Mouse (Mus musculus) brown adipose tissue, adult 24 weeks (tissue): ENCODE results near the gene Rec114. TPM values are rescaled to one million over a fixed set of nuclear protein-coding genes. Genes with fewer than 3 reads are reported as not detected.

ENCODE experiments used
- H3K27ac ChIP-seq: fragments of 200-500 bp; replicated peaks from 2 replicates; pipeline ENCODE4 v1.5.1; 2012; ENCODE audit warnings: low read depth, mild to moderate bottlenecking, low read length
- H3K4me1 ChIP-seq: fragments of 200-500 bp; 2 replicates; pipeline ENCODE4 v1.6.1; 2012; ENCODE audit warnings: low read length, mixed read lengths; ENCODE audit not compliant: control insufficient read depth, insufficient read depth, insufficient read length
- H3K4me3 ChIP-seq: fragments of 200-500 bp; 2 replicates; pipeline ENCODE4 v1.5.1; 2012; ENCODE audit warnings: low read depth, mild to moderate bottlenecking, low read length, moderate library complexity; ENCODE audit not compliant: insufficient read depth
- polyA plus RNA-seq: library from polyadenylated mRNA; stranded (reverse); fragments of >200 nt; gene quantifications from 2 replicates; pipeline ENCODE4 v1.2.4, GENCODE M21; 2012; ENCODE audit not compliant: missing spikeins, insufficient read depth, insufficient read length

Rec114 gene
- polyA plus RNA-seq, 1 experiment = not detected

DNA sequence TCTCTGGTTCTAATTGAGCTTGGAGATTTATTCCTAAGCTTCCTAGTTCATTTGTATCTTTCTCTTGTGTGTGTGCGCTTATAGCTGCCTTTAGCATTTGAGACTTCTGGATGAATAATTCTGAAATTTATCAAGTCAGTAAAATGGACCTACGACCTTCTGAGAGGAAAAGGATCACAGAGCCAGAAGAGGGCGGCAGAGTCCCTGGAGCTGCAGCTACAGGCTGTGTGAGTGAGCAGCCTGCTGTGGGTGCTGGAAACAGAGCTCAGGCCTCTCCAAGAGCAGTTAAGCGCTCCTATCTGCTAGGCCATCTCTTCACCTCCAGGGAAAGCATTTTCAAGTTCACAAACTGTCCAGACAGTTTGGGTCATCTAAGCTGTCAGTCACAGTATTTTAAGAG, 81.8 kb downstream of the Rec114 start:
- H3K4me3 ChIP-seq = no peak overlapping the region
- no peak overlapping the region for H3K27ac ChIP-seq
- H3K4me1 ChIP-seq = no peaks in the 10 kb centered on the region

DNA sequence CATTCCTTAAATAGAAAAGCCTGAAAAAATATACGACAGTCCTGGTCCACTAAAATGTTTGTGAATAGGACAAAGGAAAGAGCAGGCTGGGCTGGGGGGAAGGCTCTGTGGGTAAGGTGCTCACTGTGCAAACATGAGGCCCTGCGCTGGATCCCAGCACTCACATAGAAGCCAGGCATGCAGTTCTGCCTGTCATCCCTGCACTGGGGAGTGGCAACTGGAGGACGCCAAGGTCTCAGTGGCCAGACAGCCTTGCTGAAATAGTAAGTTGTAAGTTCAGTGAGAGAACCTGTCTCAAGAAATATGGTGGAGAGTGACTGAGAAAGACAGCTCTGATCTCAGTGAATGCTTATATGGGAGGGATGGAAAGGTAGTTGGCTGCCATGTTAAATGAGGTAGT, 83.1 kb downstream of the Rec114 start:
- Histone ChIP-seq H3K4me1 (no peaks in the 10 kb centered on the region), H3K27ac (no peak overlapping the region), H3K4me3 (no peak overlapping the region)

DNA sequence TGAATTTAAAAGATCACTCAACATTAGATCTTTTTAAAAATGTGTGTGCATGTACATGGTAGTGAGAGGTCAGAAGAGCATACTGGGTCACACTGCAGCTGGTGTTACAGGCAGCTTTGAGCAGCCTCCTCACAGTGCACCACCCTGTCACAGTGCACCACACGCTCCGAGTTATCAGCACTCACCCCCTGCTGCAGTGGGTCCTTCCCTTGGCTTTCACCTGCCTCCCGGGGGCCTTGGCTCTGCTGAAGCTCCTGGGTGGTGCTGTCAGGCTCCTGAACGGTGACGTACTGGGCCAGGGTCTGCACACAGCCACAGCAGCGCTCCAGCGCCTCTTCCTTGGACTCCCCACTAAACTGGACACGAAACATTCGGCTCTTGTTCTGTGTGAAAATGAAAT, 83.8 kb downstream of the Rec114 start:
- Histone ChIP-seq H3K27ac (no peak overlapping the region), H3K4me3 (no peak overlapping the region), H3K4me1 (no peaks in the 10 kb centered on the region)

DNA sequence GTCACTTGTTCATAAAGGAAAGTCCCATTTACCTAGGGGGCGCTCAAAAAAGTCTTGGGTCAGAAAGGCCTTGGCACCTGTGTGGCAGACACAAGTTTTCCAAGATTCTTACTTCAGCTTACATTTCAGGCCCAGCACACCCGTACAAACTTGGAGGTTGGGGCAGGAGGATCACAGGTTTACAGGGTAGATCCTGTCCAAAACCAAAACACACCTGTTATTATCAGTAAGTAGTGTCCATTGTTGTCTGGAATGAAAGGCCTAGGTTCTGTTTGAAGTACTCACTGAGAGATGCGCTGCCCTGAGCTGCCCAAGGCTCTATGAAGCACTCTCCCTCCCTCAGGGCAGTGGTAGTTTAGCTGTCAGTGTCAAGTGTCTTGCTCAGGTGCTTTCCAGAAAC, 84.4 kb downstream of the Rec114 start:
- Histone ChIP-seq H3K4me3 (no peak overlapping the region), H3K4me1 (no peaks in the 10 kb centered on the region), H3K27ac (no peak overlapping the region)

DNA sequence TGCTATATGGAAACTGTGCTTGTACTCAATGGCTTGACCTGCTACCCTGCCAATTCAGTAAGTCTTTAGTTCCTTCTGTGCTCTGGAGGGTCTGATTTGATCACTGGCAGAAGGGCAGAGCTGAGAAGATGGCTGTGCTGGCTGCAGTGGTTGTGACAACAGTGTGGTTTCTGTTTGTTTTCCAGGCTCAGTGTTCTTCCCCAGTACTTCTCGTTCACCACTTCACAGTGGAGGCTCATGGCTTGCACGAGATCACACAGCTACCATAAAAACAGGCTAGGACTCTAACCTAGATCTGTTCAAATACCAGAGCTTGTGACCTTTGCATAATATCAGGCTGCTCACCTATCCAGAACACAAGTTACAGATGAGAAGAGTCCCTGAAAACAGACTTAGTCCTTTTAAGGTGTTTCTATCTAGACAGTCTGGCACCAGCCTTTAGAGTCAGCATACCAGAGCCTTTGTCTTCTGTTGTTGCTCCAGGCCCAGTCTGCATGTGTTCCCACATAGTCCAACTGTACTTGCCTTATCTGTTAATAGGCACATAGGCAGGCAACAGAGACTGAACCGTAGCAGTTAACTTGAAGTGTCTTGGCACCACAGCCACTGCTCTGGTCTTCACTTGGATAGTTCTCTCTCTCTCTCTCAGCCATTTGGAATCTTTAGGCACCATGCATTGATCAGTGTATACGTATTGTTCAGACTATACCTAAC, 85.0 kb downstream of the Rec114 start:
- H3K27ac ChIP-seq = no peak overlapping the region
- no peak overlapping the region for H3K4me3 ChIP-seq
- H3K4me1 ChIP-seq = no peaks in the 10 kb centered on the region

DNA sequence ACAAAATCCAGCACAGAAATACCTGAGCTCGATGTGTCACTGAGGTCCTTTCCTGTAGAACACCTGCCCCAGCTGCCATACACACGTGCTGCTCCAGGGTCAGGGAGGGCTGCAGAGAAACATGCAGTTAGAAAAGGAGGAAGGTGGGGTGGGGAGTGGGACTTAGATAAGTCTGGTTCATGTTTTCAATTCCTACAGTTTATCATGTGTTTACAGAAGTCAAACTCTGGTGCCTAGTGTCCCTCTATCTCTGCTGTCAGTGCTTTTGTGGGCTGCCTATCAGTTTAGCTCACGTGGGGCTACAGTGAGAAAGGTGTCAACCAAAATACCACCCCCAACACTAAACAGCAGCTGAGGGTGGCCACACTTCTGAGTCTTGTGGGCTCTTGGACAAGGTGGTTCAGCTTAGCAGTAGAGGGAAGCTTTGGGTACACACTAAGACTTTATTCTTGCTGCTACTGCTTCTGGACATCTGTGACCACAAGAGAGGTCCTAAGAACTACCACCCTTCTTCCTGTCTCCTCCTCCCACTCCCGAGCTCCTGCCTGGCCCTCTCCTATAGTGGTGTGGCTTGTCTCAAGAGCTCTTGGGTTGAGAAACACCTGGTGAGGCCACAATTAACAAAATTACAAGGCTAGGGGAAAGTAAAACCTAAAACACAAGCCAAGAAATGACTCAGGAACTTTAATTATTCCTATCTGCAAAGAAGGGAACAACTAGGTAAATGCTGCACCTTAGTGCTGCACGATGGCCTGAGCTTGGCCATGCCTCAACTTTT, 85.8 kb downstream of the Rec114 start:
- no peaks in the 10 kb centered on the region for H3K4me1 ChIP-seq
- no peak overlapping the region for H3K27ac ChIP-seq
- H3K4me3 ChIP-seq = no peak overlapping the region

DNA sequence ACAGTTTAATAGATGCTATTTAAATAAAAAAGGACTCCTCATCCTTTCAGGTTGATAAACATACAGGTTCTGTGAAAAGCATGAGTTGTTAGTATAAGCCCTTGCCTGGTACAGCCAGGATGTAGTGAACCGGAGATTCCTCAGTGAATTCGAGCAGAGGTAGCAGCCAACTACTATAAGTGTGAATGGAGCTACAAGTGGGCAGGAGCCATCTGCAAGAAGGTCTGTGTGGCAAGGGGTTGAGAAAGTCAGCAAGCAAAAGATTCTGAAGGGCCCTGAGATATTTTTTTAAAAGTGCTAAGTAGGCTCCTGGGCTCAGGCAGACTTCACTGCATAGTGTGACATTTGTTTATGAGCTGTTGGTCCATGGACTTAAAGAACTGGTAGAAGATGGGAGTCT, 86.9 kb downstream of the Rec114 start:
- Histone ChIP-seq H3K4me1 (no peaks in the 10 kb centered on the region), H3K4me3 (no peak overlapping the region), H3K27ac (no peak overlapping the region)

DNA sequence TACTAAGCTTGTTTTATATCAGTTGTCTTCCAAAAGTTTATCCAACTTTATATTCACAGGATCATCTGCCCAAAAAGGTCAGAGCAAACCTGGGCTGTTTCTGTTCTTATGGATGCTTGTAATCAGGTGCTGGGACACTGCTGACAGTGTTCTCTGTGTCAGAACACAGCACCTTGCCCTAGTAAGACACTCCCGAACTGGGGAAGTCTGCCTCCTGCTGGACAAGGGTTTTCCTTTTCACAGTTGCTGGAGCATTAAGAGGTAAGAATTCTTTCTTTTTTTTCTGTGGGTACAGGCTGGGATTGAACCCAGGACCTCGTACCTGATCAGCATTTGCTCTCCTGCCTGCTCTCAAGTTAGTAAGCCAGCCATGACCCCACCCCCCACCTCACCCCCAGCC, 87.4 kb downstream of the Rec114 start:
- Histone ChIP-seq H3K4me3 (no peak overlapping the region), H3K27ac (no peak overlapping the region), H3K4me1 (no peaks in the 10 kb centered on the region)

DNA sequence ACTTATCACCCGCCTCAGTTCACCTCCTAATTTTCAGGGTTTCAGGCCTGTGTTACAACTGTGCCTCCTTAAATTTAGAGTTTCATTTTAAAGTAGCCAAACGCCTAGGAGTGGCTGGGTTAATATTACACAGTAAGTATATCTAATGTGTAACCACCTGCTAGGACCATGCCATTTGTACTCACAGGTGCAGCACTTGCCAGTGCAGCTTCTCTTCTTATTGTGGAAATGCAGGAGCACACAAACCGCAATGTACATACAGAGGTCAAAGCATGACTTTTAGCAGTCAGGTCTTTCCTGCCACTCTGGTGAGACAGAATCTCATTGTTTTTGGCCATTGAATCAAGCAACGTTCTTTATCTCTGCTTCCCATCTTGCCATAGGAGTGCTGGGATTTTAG, 89.3 kb downstream of the Rec114 start:
- Histone ChIP-seq H3K27ac (no peak overlapping the region), H3K4me3 (no peak overlapping the region), H3K4me1 (no peaks in the 10 kb centered on the region)

DNA sequence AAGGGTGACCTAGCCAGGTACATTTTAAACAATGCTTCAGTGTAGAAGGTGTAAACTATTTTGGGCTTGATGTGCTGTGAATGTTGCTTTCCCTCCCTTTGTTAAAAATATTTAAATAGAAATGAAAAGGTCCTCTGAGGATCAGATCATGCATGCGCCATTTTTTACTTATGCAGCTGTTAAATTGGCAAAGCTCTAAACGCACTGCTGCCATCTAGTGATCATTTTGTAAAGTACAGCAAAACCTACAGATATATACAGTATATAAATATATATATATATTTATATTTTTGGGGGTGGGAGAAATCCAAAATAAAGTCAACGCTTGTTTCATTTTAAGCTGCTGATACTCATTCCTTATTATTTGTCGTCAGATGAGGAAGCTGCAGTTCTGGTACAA, 91.8 kb downstream of the Rec114 start:
- H3K4me3 ChIP-seq = no peak overlapping the region
- no peaks in the 10 kb centered on the region for H3K4me1 ChIP-seq
- H3K27ac ChIP-seq = no peak overlapping the region

DNA sequence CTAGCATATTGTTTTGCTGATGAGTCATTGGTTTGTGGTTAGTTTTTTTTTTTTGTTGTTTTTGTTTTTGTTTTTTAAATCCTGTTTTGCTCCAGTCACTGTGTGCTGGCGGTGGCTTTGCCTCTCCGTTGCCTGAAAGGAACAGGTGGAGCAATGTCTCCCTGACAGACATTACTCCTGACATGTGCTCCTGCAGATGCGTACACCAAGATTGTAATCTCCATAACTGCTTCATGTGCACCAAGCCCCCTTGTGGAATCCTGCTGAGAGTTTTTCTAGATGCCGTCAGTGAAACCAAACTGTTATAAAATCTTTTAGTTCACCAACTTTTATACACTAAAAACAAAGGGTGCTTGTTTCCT, 94.5 kb downstream of the Rec114 start:
- Histone ChIP-seq H3K4me3 (no peak overlapping the region), H3K27ac (no peak overlapping the region), H3K4me1 (no peaks in the 10 kb centered on the region; the same call in 1 of the 2 replicates)

DNA sequence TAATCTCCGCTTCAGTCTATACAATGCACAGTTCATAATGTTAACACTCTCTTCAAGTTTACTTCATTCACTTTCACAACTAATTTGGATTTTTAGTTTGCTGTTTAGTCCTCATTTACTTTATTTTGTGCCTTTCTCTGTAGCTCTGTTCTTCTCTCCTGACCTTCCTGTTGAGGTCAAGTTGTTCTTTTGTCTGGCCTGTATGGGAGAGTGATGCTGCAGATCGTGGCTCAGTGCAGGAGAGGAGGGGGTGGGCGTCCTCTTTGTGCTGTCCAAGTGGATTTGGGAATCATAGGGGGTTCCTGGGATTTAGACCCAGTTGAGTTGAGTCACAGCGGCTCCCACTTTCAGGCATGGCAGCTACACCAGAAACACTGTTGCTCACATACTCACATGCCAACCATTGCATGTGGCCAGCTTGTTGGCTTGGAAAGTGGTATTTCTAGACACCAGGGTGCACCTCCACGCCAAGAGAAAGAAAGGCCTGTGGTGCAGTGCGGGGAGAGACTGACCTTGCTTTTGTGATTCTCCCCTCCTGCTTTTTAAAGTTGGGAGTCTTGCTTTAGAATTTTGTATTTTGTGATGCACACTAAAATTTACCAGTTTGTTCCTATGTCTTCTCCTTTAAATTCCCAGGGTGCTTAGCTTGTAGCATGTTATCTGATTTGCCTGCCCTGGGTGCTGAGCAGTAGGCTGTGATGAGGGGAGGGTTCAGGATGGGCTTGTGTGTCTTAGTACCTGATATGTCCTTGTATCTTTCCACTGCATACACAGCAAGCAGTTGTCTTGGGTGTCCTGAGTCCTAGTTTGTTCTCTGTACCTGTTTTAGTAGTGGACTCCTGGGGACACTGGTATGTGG, 95.1 kb downstream of the Rec114 start:
- no peaks in the 10 kb centered on the region; the same call in 1 of the 2 replicates for H3K4me1 ChIP-seq
- no peak overlapping the region for H3K4me3 ChIP-seq
- H3K27ac ChIP-seq = no peak overlapping the region

DNA sequence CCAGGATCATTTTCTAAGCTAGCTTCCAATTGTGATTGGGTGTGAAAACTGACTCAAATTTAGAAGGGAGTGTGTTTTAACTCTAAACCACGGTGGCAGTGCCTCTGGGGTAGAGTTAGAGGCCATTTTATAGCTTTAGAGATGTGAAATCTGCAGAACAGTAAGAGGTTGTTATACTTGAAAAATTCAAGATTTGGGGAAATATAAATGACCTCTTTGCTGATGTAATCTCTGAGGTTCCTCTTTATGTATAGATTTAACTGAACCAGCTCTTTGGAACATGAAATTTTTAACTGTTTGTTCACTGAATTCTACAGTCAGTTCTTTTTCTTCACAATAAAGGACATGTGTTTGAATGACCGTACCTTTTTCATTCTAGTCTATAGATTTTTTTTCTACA, 113.3 kb downstream of the Rec114 start:
- Histone ChIP-seq H3K4me3 (no peak overlapping the region), H3K27ac (no peak overlapping the region), H3K4me1 (no peaks in the 10 kb centered on the region)

DNA sequence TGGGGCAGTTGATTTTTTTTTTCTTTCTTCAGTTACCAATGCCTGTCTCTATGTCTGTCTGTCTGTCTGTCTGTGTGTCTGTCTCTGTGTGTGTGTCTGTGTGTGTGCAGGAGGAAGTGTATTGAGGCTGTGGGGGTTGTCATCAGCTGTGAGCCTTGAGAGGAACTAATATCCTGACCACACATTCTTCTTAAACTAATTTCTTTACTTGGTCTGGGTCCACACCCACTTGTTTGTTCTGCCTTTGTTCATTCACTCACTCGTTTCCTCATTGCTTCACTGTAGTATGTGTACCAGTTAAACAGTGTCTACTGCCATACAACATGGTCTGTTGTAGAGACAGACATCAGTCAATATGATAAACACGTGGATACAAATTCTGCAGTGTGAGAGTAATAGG, 116.6 kb downstream of the Rec114 start:
- Histone ChIP-seq H3K4me3 (no peak overlapping the region), H3K27ac (no peak overlapping the region), H3K4me1 (peaks cover 3% of the 10 kb centered on the region; the same call in 1 of the 2 replicates)

DNA sequence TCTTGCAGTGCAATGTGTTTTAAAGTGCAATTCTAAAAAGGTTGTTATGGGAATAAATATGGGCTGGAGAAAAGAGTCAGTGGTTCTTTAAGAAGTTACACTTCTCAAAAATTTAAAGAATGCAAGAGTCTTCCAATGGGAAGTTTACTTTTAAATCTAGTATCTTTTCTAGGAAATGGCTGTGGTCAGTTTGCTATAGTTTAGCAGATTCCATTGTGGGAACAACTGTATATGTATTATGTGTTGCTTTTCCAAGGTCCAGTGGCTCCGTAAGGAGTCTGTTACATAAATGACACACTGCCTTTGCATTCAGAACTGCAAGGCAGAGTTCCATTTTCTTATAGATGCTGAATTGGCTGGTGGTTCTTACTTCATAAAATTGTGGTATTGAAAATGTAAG, 120.8 kb downstream of the Rec114 start:
- Histone ChIP-seq H3K4me3 (no peak overlapping the region), H3K27ac (no peak overlapping the region), H3K4me1 (peaks cover 10% of the 10 kb centered on the region)
